Mouse (Mus musculus) E14TG2a.4 (cell line): Measurements from ENCODE around the gene Actn4.

Experiments used
- CTCF ChIP-seq: conservative IDR thresholded peaks from 2 replicates; pipeline ENCODE4 v1.5.1; 2014; ENCODE audit warnings: low read length
- NANOG ChIP-seq: IDR thresholded peaks from 2 replicates; pipeline ENCODE4 v1.6.1; 2014; ENCODE audit warnings: borderline replicate concordance, low read length, mixed read lengths
- POU5F1 ChIP-seq: IDR thresholded peaks from 2 replicates; pipeline ENCODE4 v1.6.1; 2014; ENCODE audit warnings: low read length, borderline replicate concordance

- TF ChIP-seq CTCF (no peak), POU5F1 (no peak), NANOG (no peak)
Observed at GRCm38 (mm10) chr7:28894942-28895341, 67.2 kb downstream of the Actn4 start.
